Mouse (Mus musculus): ENCODE data around the gene Pitpnm2. TPM values are rescaled to one million over a fixed set of nuclear protein-coding genes. Genes with fewer than 3 reads are reported as not detected.

The Pitpnm2 gene
- total RNA-seq, 2 experiments from 2014 or later, result 50.0 to 57.2 TPM

DNA sequence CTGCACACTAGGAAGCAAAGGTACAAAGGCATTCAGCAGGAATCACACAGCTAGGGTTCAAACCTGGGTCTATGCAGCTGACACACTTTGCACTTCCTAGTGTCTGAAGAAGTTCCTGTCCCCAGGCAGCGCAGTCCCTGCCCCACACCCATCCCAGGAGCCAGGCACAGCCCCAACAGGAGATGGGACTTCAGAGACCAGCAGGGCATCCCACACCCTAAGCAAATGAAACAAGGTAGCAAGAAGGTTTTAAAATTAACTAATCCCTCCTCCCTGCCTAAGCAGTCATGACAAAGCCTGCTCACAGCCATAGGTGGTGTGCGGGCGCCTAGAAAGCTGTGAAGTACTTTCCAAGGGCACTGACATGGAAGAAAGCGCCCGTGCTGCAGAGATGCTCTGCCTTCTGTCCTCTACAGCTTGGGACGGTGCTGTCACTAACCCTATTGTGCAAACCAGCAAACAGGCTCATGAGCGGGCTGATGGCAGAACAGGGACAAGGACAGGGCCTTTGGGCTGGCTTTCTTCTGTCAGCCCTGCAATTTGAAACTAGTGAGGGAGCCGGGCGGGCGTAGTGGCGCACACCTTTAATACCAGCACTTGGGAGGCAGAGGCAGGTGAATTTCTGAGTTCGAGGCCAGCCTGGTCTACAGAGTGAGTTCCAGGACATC lies 68.9 kb downstream of the Pitpnm2 start:
- peak in 1 of 2 experiments; percentile 53 for DNase-seq

DNA sequence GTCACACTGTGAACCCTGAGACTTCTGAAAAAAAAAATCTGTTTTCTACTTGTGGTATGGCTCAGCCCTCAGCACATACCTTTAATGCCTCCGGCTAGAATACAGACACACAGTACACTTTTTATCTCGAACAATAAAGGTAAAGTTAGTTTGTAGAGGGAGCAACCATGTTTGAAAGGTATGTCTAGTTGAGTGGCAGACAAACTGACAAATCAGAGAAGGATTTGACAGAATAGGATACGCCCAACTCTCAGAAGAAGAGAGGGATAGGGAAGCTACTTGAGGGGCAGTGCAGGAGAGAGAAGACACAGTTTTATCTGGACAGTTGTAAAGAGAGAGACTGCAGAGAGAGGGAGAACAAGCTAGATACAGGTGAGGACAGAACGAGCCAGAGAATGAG lies 70.1 kb downstream of the Pitpnm2 start:
- DNase-seq, result no peak

DNA sequence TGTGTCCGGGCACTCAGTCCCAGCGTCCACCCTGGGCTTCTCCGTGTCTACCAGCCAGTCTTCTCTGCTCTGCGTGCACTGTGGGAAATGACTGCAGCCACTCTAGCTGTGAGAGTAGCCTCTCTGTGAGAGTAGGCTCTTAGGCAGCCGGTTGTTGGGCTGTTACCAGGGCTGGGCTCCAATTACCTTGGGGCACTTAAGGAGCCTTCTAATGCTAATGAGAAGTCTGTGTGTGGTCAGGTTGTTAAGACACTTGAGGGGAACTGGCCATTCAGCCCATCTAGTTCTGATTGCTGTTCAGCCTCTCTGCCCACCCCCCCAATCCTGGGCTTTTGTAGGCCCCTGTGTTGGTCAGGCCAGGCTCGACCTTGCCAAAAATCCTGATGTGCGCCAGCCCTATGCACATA lies 72.8 kb downstream of the Pitpnm2 start:
- DNase-seq, result no peak

DNA sequence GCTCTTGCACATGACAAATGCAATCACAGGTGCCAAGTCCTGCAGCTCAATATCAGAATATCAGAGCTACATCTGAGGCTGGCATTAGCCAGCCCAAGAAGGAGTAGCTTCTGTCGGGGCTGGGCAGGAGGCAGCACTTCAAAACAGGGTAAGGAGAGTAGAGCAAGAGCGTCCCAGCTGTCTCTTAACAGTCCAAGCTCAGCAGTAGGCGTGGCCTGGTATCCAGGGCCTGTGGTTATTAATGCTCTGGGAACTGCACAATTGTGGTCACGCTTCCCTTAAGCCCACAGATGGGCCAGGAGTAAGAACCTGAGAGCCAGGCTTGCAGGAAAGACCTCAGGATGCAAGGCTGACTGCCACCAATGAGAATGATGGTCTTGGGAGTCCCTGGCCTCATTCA lies 74.4 kb downstream of the Pitpnm2 start:
- DNase-seq, result no peak

DNA sequence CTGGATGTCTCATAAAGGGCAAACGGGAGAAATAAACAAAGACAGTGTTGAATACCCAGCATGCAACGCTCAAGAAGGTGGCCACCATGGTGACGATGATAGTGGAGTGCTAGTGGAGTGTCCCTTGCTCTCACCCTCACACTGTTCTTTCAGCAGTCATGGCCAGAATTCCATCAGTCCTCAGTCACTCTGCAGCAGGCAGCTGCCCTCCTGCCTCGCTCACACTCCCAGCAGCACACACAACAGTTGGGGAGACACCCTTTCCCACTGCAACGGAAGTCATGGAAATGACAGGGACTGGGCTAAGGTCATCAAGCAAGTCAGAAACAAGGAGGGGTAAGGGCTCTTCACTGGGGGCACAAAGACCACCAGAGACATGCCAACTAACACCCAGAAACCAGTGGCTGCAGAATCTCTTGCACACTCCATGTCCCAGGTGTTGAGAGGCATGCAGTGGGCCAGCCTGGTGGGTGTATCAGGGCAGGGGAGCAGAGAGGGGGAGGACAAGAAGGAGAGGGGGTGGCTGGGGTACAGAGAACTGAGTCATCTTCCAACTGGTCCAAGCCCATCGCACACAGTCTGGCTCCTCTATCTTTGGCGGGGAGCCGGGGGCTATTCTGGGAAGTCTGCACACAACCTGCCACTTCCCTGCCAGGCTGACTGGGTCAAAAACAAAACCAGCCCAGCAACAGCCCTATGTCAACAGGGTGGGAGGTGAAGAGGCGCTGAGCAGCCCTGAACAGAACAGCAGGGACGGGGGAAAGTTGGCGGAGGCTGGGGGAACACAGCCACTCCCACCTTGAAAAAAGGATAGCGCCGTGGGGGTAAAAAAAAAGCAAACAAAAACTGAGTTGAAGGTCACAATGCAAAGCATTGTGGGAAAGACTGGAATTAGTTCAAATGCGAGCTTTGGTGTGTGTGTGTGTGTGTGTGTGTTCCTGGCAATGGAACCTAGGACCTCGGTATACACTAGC lies 76.3 kb downstream of the Pitpnm2 start:
- DNase-seq, result peak; percentile 75 to 82

DNA sequence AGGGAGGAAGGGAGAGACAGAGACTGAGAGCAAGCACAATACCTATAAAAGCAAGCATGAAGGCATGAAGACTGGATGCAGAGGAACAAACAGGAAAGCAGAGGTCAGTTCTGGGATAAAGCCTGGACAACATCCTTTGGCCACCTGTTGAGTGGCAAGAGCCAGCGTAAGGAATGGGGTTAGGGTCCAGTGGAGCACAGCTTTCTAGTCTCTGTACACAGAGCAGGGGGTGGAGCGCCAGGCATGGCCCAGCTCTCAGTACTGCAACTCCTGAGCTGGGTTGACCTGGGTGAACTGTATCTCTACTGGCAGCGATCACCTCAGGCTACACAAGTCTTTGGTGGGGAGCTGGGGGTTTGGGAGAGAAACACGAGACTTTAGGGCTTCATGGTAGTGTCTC lies 77.3 kb downstream of the Pitpnm2 start:
- no peak for DNase-seq

DNA sequence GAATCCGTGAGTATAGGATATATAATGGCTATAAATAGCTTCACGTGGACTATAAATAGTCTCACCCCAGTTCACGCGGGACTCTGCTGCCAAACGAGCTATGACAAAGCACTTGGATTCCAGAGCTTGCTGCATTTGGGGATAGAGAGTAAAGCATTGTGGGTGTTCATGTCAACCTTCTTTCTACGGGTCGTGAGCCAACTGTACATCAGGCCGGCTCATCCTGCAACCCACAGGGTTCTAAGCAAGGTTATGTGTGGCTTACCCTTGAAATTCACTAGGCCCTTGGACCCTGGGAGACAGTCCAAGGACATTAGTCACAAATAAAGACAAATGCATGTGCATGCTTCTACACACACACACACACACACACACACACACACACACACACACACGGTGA lies 77.8 kb downstream of the Pitpnm2 start:
- DNase-seq, result peak; percentile 63 to 69

DNA sequence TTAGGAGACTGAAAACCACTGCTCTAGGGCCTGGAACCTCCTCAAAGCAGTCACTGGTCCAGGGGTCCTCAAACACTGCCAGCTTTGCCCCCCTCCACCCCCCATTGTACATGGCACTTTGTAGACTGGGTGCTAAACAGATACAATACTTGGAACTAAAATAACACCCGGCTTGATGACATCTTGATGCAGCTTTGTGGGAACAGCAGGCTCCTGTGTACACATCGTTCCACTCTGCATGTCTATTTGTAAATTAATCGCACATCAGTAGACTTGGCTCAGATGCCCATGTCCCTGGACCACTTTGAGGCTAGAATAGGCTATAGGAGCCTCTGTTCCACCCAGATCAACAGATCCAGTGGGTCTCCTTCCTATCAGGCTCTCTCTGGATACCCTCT lies 80.3 kb downstream of the Pitpnm2 start:
- no peak for DNase-seq

DNA sequence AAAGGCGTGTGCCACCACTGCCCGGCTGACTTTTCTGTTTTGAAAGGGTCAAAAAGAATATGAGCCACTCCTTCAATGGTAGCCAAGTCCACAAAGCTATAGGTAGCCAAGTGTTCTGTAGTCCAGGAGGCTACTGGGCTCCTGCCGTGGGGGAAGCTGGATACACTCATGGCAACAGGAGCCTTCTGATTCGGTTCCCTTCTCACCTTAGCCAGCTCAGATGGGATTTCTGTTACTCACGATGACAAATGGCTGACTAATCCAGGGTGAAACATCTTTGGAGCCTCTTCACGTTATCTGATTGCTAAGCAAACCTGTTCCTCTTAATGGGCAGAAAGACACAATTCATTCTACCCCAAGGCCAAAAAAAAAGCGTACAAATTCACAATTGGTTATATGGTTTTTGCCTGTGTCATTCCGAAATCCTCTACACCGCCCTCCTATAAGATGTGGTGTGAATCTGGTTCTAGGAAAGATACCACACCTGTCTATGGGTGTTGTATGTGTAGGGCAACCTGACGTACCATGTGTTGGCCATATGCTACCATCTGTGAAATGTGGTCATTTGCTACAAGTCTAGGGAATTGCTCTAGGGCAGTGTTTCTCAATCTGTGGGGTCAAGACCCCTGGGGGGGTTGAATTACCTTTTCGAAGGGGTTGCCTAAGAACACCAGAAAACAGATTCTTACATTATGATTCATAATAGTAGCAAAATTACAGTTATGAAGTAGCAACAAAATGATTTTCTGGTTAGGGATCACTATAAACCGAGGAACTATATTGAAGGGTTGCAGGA lies 80.9 kb downstream of the Pitpnm2 start:
- DNase-seq, result no peak

DNA sequence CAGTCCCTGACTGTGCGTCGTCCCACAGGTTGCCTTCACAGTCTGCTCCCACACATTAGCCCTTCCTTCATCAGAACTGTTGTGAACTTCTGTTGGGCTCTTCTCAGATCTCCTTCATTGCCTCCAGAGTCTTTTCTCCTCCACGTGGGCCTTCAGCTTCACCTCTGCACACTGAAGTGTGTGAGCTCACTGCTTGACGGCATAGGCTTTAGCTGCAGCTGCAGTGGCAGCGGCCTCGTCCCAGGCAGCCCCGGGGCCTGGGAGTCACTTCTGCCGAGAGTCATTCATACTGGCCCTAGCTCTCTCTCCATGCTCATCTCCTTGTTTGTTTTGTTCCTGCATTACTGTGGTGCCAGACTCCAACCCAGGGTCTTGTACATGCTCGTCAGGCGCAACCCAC lies 81.9 kb downstream of the Pitpnm2 start:
- no peak for DNase-seq

DNA sequence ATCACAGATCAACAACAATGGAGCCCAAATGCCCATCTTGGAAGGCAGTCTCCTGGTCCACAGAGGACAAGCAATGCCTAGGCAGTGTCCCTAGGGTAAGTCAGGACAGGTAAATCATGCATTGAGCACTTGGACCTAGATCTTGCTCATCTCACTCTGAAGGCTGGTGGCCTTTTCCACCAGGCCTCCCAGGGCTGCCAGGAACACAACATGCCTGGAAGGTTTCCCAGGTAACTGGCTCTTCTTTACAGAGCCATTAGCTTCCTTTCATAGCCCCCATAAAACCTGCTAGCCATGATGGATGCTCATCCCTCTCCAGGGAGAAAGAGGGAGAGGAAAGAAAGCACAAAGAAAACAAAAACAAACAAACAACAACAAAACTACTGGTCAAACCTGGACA lies 82.8 kb downstream of the Pitpnm2 start:
- DNase-seq, result no peak

DNA sequence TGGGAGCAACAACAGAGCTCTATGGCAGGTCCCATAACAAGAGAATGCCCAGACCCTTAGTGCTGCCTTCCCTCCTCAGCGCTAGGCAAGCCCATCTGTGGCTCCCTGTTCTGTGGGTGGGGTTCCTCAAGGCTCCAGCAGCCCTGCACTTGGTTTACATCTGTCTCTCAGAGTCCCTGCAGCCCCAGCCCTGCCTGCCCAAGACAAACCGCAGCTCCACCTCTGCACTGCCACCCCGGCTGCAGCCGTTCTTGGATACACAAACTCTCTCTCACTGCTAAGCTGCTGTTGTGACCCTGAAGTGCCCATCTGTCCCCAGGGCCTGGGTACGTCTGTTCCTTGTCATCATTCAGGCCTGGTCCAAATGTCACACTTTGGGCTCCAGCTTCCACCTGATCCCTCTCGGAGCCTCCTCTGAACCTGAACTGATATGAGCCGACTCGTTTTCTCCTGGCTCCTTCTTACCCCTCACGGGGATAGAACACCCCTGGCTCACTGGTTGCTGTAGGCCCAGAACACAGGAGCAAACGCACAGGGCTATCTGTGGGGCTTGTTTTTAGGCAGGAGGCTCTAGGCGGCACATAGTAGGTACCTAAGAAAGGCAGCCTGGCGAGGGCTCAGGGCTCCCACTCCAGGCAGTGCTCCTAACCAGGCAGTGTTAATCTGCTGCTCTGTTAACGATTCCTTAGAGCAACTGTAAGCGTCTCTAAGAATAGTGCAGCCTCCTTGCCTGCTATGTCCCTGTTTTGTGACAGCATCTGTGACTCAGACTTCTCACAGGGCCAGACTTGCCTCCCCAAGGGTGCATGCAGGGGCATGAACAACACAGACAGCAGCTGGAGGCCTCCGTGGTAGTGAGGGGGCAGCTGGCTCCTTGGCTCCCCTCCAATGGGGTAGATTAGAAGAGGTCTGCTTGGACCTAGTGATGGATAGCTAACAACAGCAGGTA lies 83.7 kb downstream of the Pitpnm2 start:
- peak; percentile 31 to 43 for DNase-seq

DNA sequence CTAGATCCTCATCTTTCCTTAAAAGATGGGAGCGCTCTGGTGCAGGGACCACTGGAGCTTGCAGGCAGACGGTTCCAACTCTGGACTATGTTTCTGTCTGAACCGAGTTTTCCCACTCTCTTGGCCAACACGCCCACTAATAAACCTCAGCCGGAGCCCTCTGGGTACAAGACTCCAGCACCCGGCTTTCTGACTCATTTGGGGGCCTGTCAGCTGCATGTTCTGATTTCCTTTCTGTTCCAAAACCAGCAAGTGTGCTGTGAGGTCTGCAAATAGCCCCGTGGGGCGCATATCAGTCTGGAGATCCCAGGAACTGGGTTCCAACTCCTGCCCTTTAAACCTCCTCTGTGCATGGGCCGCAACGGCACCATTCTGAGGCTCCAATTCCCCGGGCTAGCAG lies 86.1 kb downstream of the Pitpnm2 start:
- DNase-seq, result no peak

DNA sequence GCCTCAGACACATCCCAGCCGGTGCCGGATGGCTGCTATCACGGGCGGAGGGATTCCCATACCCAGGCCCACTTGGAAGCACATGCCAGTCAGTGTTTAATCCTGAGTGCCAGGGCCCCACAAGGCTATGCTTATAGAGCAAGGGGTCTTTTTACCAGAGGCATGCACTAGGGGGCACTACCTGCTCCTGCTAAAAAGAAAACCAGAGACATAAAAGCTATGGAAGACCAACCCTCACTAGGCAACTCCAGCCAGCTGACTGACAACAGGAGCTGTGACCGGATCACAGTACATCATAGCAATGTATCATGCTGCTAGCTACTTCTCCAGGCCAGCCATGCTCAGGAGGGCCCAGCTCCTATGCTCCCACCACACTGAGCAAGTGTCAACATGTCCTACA lies 87.0 kb downstream of the Pitpnm2 start:
- DNase-seq, result peak; percentile 72 to 83

DNA sequence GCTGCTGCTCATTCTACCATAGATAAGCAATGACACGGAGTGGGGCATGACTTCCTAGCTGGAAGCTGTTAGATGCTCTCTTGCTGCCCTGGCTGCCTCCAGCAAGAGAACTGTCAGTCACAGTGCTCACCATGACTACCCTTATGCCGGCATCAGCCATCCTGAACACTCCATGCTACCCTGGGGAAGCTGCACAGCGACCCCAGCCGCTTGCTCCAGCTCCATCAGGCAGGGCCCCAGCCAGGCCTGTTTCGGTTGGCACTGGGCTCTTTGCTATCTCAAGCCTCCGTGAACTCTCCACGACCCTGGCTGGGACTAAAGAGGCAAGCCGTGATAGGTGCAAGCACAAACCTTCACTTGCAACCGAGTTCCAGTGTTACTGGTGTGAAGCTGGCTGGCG lies 87.7 kb downstream of the Pitpnm2 start:
- no peak for DNase-seq

DNA sequence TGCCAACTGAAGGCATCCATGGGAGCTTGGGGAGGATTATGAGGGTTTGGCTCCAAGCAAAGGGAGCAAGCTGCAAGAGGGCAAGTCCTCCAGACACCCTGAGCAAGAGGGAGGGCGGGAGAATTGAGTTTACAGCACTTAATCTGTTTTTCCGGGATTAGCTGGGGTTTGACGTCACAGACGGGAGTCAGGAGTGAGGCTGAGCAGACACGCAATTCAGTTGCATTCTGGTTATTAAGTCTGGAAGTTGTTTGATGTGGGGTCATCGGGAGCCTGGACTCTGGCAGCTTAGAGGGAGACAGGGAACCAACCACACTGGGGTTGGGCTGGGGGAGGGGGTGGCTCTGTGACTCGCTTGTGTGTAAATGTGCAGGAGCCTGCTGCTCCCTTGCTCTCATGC lies 90.1 kb downstream of the Pitpnm2 start:
- no peak for DNase-seq

DNA sequence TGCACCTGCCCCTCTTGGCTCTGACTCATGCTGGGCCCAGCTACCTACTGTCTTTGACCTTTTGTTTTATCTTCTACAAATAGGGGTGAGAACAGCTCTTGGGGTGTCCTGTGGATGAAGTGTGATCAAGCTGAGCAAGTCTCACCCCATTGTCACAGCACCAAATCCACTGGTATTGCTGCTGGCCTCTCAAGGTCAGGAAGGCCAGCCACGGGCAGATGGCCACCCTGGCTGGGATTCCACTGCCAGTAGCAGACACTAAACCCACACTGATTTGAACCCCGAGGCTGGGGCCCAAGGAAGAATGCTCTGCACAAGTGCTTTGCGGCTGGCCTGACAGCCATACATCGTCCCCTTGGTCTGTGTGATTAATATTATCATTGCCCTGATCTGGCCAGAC lies 91.3 kb downstream of the Pitpnm2 start:
- DNase-seq, result peak; percentile 40 to 46

DNA sequence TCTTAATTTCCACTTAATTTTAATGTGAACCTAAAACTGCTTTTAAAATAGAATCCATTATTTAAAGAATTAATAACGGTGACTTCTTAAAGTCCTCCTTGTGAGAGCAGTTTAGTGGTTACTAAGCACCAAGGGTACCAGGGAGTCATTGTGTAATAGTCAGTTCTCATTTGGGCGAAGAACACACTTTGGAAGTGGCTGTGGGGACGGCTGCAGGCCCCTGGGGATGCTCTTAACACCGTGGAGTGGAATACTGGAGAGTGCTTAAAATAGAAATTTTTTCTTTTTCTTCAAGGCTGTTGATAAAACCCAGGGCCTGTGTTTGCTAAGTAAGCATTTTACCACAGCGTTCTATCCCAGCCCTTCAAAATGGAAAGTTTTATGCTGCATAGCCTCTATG lies 93.6 kb downstream of the Pitpnm2 start:
- DNase-seq, result no peak

DNA sequence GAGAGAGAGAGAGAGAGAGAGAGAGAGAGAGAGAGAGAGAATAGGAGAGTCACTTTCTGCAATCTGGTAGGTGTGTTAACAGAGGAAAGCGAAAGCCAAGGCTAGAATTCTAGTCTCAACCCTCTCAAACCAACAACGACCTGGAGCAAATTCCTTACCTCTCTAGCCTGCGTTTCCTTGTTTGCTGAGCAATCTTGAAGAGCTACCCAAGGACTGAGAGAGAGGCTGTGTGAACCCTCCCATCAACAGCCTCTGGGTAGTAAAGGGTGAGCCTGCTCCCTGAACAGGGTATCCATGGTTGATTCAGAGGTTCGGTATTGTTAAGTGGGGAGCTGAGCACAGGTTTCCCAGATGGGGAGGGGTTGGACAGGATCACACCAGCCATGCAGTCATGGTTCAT lies 96.8 kb downstream of the Pitpnm2 start:
- DNase-seq, result no peak

DNA sequence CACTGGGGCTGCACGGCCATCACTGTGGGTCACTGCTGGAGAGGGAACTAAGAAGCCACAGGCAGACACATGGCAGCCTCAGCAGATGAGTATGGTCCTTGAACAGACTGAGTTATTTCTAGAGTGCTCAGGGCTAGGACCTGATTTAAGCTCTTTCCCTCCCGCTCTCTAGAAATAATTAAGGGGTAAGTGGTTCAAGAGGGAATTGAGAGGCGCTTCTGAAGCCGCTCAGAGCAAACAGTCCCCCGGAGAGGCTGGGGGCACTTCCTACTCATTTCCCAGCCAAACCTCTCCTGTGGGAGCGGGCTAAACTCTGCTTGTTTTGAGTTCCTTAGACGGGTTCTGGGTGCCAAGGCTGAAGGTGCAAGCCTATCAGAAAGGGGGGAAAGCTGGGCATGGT lies 98.7 kb downstream of the Pitpnm2 start:
- DNase-seq, result no peak

DNA sequence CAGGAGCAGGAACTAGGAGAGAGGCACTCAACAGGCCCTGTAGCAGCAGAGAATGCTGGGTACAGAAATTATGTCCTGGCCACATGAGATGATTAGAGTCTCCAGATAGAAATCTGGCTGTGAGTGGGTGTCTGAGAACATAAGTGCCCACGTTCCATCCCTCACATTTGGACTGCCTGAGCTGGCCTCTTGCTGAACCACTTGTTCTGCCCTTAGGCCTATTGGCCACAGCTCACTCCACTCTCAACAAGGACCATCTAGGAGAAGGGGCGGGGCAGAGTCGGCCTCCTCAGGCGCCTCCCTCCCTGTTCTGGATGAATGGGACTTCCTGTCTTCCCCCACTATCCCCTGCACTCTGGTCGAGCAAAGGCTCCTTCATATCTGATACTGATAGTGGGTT lies 100.5 kb downstream of the Pitpnm2 start:
- DNase-seq, result no peak

DNA sequence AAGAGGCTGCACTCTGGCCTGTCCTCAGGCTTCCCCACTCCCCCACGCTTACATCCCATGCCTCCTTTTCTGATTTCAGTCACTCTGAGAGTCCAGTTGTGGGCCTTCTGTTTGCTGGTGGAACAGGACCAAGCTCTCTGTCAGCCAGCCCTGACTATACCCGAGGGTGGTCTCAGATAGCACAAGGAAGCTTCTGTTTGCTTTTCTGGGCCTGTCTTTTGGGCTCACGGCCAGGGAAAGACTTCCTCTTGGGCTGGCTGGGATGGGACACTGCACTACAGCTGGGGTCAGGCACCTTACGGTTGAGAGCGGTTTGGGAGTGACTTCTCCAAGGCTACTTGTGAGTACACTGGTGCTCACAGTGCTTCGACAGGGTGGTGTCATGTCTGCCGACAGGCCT lies 111.5 kb downstream of the Pitpnm2 start:
- DNase-seq, result no peak
